Comparison of ENCODE assay signal across 30 mouse cellular contexts in the genomic region with DNA sequence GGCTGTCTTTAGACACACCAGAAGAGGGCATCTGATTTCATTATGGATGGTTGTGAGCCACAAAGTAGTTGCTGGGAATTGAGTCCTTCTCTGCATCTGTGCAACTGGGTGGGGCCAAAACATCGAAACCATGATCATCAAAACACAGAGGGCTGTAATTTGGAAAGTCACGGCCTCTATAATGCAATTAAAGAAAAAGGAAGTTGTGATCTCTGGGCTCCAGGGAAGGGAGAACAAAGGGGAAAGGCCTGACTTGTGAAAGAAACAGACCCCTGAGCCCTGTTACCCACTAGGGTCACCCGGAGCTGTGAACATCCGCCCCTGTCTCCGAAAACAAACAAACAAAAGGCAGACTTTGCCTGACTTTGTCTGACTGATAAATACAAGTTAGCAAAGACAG.
DNase-seq lines count a peak whose midpoint lies in the region; ATAC-seq and TF ChIP-seq lines count a peak whose summit lies in the region.
"Had no signal": no experiment of that assay in that cellular context is flagged by ENCODE, and none has a peak within 500 bp of the region (broad histone marks: within the 10 kb centered on the region; RNA-seq: fewer than 3 reads in every experiment).

No protein-coding gene starts in this region.

- no peak overlapping the region for H3K4me2 ChIP-seq in stomach, postnatal 0 days (replicated peaks; ENCODE audit: low read depth)
- H3K4me2 ChIP-seq: embryonic facial prominence, embryonic 13.5 days; forebrain, embryonic 12.5 days; forebrain, embryonic 15.5 days; heart, embryonic 11.5 days; hindbrain, embryonic 14.5 days had no signal

- peak; percentile 98 for ATAC-seq in granulocyte monocyte progenitor cell, adult 5-6 weeks (replicated peaks; ENCODE audit: poor library complexity, severe bottlenecking)
- ATAC-seq in megakaryocyte progenitor cell, adult 5-6 weeks (replicated peaks; ENCODE audit: poor library complexity): peak; percentile 89
- ATAC-seq in stomach, postnatal 0 days (ENCODE audit: low FRiP score, low TSS enrichment): no peak
- ATAC-seq: forebrain, embryonic 15.5 days; hindbrain, postnatal 0 days; Patski had no signal

- H3K9me3 ChIP-seq in stomach, postnatal 0 days (ENCODE audit: control insufficient read depth, low read length): no peaks in the 10 kb centered on the region
- H3K9me3 ChIP-seq: embryonic facial prominence, embryonic 10.5 days; embryonic facial prominence, embryonic 13.5 days; forebrain, embryonic 12.5 days; forebrain, embryonic 15.5 days; G1E had no signal

- no peak for TF ChIP-seq CTCF in bone marrow macrophage, adult 2 months (IDR thresholded peaks at IDR 0.05; ENCODE audit: low read depth, low read length)
- TF ChIP-seq CTCF in stomach, postnatal 0 days (IDR thresholded peaks at IDR 0.05; ENCODE audit: low read depth): 0 out of 2 replicates have a peak, but pooled peaks have one; percentile 8

- no peaks in the 10 kb centered on the region for H3K36me3 ChIP-seq in stomach, postnatal 0 days (ENCODE audit: control insufficient read depth, insufficient read depth, low read length)
- H3K36me3 ChIP-seq: embryonic facial prominence, embryonic 10.5 days; embryonic facial prominence, embryonic 13.5 days; forebrain, embryonic 12.5 days; forebrain, embryonic 15.5 days; G1E had no signal

- no peak for DNase-seq in stomach, postnatal 0 days (ENCODE audit: low spot score)
- no peak for DNase-seq in left cerebral cortex, adult 11 months (ENCODE audit: low spot score)
- no peak for DNase-seq in right cerebral cortex, postnatal 4 days
- DNase-seq in frontal cortex, adult 2 months (ENCODE audit: extremely low spot score in 1 of 2, low spot score in 1 of 2): no peak
- DNase-seq: adrenal gland, postnatal 10 days; adrenal gland, postnatal 36 days; B cell, adult 2 months; cerebellum, adult 11 months; cerebellum, adult 2 months; cerebellum, adult 9-11 months; cerebellum, postnatal 25 days; embryo, embryonic 11 days; gastrocnemius, postnatal 10 days; gastrocnemius, postnatal 36 days; heart, adult 11 months; heart, postnatal 36 days had no signal

- TF ChIP-seq POLR2A in bone marrow macrophage, adult 2 months (IDR thresholded peaks at IDR 0.05; ENCODE audit: borderline replicate concordance, low read depth, low read length): no peak

- 65% methylated on average over 5 of the region's 5 CpGs for WGBS in stomach, postnatal 0 days

- no peaks in the 10 kb centered on the region for H3K27me3 ChIP-seq in stomach, postnatal 0 days (ENCODE audit: control insufficient read depth, insufficient read depth, low read length)
- H3K27me3 ChIP-seq: CH12.LX; embryonic facial prominence, embryonic 13.5 days; forebrain, embryonic 12.5 days; forebrain, embryonic 15.5 days; Patski had no signal

- no peak for TF ChIP-seq EP300 in stomach, postnatal 0 days (optimal IDR thresholded peaks at IDR 0.05)

- no peak overlapping the region for H3K4me3 ChIP-seq in bone marrow macrophage, adult 2 months (ENCODE audit: insufficient read depth, low read length)
- H3K4me3 ChIP-seq in stomach, postnatal 0 days (ENCODE audit: low read depth, low read length): no peak overlapping the region
- H3K4me3 ChIP-seq: embryonic facial prominence, embryonic 10.5 days; embryonic facial prominence, embryonic 13.5 days; erythroblast, embryonic 14.5 days; forebrain, embryonic 12.5 days; forebrain, embryonic 15.5 days had no signal

- peaks cover 11% of the 10 kb centered on the region for H3K4me1 ChIP-seq in bone marrow macrophage, adult 2 months (ENCODE audit: control insufficient read depth, insufficient read depth, low read length)
- no peaks in the 10 kb centered on the region for H3K4me1 ChIP-seq in stomach, postnatal 0 days (replicated peaks; ENCODE audit: control insufficient read depth, insufficient read depth)

- H3K9ac ChIP-seq in stomach, postnatal 0 days (ENCODE audit: low read length): no peak overlapping the region
- H3K9ac ChIP-seq: embryonic facial prominence, embryonic 13.5 days; forebrain, embryonic 12.5 days; forebrain, embryonic 15.5 days; hindbrain, embryonic 14.5 days had no signal

- 0 out of 2 replicates have a peak overlapping the region, but pooled peaks have one; percentile 25 for H3K27ac ChIP-seq in bone marrow macrophage, adult 2 months (ENCODE audit: insufficient read depth, low read depth, low read length)
- H3K27ac ChIP-seq in stomach, postnatal 0 days (replicated peaks): no peak overlapping the region
- H3K27ac ChIP-seq: embryonic facial prominence, embryonic 10.5 days; embryonic facial prominence, embryonic 13.5 days; forebrain, embryonic 12.5 days; forebrain, embryonic 15.5 days; hindbrain, embryonic 14.5 days; hindbrain, postnatal 0 days had no signal
